Mouse (Mus musculus) erythroblast, embryonic 14.5 days (primary cell): Measurements from ENCODE around the gene Ube2q2. TPM values are rescaled to one million over a fixed set of nuclear protein-coding genes. Genes with fewer than 3 reads are reported as not detected.
"Not testable (repeated sequence)": the region's sequence is repeated elsewhere in the genome, so short reads cannot be mapped to it uniquely, and the experiment has no call there.

ENCODE experiments used
- H3K27me3 ChIP-seq: 2 replicates; pipeline ENCODE4 v1.6.1; 2012; ENCODE audit warnings: inconsistent platforms; ENCODE audit not compliant: control insufficient read depth
- H3K36me3 ChIP-seq: 2 replicates; pipeline ENCODE4 v1.6.1; 2012; ENCODE audit warnings: mild to moderate bottlenecking, inconsistent platforms; ENCODE audit not compliant: control insufficient read depth
- H3K4me1 ChIP-seq: 2 replicates; pipeline ENCODE4 v1.6.1; 2012; ENCODE audit warnings: inconsistent platforms; ENCODE audit not compliant: control insufficient read depth
- H3K4me3 ChIP-seq: replicated peaks from 2 replicates; pipeline ENCODE3; 2012; ENCODE audit warnings: moderate library complexity, mild to moderate bottlenecking, inconsistent platforms
- H3K9me3 ChIP-seq: 2 replicates; pipeline ENCODE4 v1.6.1; 2012; ENCODE audit warnings: low read length, inconsistent platforms, mixed read lengths; ENCODE audit not compliant: control insufficient read depth
- GATA1 ChIP-seq: IDR thresholded peaks from 2 replicates; pipeline ENCODE4 v1.6.1; 2012; ENCODE audit warnings: low read length, inconsistent platforms, mixed read lengths
- TAL1 ChIP-seq: IDR thresholded peaks from 3 replicates; pipeline ENCODE4 v1.6.1; 2012; ENCODE audit warnings: low read length, inconsistent platforms, mixed read lengths
- polyA plus RNA-seq: library from polyadenylated mRNA; stranded (reverse); fragments of >175 nt; gene quantifications from 2 replicates; pipeline ENCODE4 v1.2.3, GENCODE M21; 2012

Ube2q2 gene
- polyA plus RNA-seq: 0.69 and 1.1 TPM in 2 replicates

GRCm38 (mm10) chr9:55148854-55149498, at the start of gene Ube2q2:
Gene Ube2q2, plus strand, starts transcription at chr9:55148854.
- Histone ChIP-seq H3K36me3 (peaks cover 11% of the 10 kb centered on the region), H3K4me3 (peak within 1 kb of the TSS; percentile 76), H3K27me3 (no peaks in the 10 kb centered on the region), H3K4me1 (peaks cover 41% of the 10 kb centered on the region), H3K9me3 (no peaks in the 10 kb centered on the region)
- TF ChIP-seq GATA1 (no peak), TAL1 (no peak)

- Histone ChIP-seq H3K36me3 (no peaks in the 10 kb centered on the region), H3K4me1 (no peaks in the 10 kb centered on the region), H3K9me3 (peaks cover 2% of the 10 kb centered on the region; the same call in 1 of the 2 replicates), H3K4me3 (no peak overlapping the region), H3K27me3 (no peaks in the 10 kb centered on the region)
- TF ChIP-seq TAL1 (no peak), GATA1 (no peak)
Observed at GRCm38 (mm10) chr9:55101117-55101516, 47.5 kb upstream of the Ube2q2 start.

- Histone ChIP-seq H3K27me3 (no peaks in the 10 kb centered on the region), H3K36me3 (no peaks in the 10 kb centered on the region), H3K4me1 (no peaks in the 10 kb centered on the region), H3K4me3 (no peak overlapping the region), H3K9me3 (peaks cover 2% of the 10 kb centered on the region; the same call in 1 of the 2 replicates)
- TF ChIP-seq TAL1 (no peak), GATA1 (no peak)
Observed at GRCm38 (mm10) chr9:55102186-55102835, 46.3 kb upstream of the Ube2q2 start.

- TF ChIP-seq TAL1 (no peak), GATA1 (no peak)
- Histone ChIP-seq H3K9me3 (peaks cover 2% of the 10 kb centered on the region; the same call in 1 of the 2 replicates), H3K4me1 (no peaks in the 10 kb centered on the region), H3K36me3 (no peaks in the 10 kb centered on the region), H3K4me3 (no peak overlapping the region), H3K27me3 (no peaks in the 10 kb centered on the region)
Observed at GRCm38 (mm10) chr9:55102931-55103630, 45.6 kb upstream of the Ube2q2 start.

GRCm38 (mm10) chr9:55110059-55110834, 38.4 kb upstream of the Ube2q2 start:
- H3K4me3 ChIP-seq: no peak overlapping the region
- no peaks in the 10 kb centered on the region for H3K36me3 ChIP-seq
- no peaks in the 10 kb centered on the region for H3K27me3 ChIP-seq
- TF ChIP-seq GATA1: no peak
- no peak for TF ChIP-seq TAL1
- H3K4me1 ChIP-seq: peaks cover 4% of the 10 kb centered on the region
- peaks cover 2% of the 10 kb centered on the region; the same call in 1 of the 2 replicates for H3K9me3 ChIP-seq

GRCm38 (mm10) chr9:55110835-55111217, 37.8 kb upstream of the Ube2q2 start:
- H3K4me3 ChIP-seq, H3K36me3 ChIP-seq, H3K27me3 ChIP-seq, H3K9me3 ChIP-seq, H3K4me1 ChIP-seq: not testable (repeated sequence)

- H3K36me3 ChIP-seq: no peaks in the 10 kb centered on the region
- peaks cover 7% of the 10 kb centered on the region for H3K4me1 ChIP-seq
- TF ChIP-seq GATA1 (no peak), TAL1 (no peak)
- no peaks in the 10 kb centered on the region for H3K9me3 ChIP-seq
- H3K27me3 ChIP-seq: no peaks in the 10 kb centered on the region
- H3K4me3 ChIP-seq: no peak overlapping the region
Observed at GRCm38 (mm10) chr9:55114752-55115151, 33.9 kb upstream of the Ube2q2 start.

- Histone ChIP-seq H3K36me3 (no peaks in the 10 kb centered on the region), H3K4me1 (peaks cover 3% of the 10 kb centered on the region), H3K27me3 (no peaks in the 10 kb centered on the region), H3K4me3 (no peak overlapping the region), H3K9me3 (no peaks in the 10 kb centered on the region)
- TF ChIP-seq TAL1 (no peak), GATA1 (no peak)
Observed at GRCm38 (mm10) chr9:55117293-55118055, 31.2 kb upstream of the Ube2q2 start.
